Mouse (Mus musculus): Measurements from ENCODE around the gene Mob4.
A peak's percentile ranks its signal among the peaks of the same experiment; 100 is the strongest.

Gene Mob4

DNA sequence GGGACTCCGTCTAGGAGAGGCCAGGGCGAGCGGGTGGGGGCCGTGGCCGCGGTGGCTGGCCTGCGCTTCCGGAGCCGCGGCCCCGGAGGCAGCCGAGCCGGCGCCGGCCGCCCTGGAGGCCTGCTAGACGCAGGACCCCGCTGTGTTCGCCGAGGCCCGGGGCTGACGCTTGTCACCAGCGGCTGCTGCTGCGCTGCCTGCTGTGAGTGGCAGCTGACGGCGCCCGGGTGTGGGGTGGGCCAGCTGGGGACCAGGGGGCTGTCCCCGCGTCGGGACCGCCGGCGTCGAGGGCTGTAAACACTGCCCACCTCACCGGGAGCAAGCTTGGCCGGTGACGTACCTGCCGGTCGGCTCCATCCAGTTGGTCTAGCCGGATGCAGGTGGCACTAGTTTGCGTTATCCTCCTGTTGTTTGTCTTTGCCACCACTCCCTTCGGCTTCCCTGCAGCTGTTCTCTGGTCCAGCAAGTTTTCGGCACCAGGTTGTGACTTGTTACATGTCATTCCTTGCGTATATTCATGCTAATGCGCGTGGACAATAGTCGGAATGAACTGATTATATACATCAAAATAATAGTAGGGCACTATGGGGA, 488 bp downstream of the Mob4 start:
- DNase-seq (ENCODE audit: low spot score in 2 of 2) = peak in 1 of 2 experiments; percentile 63

DNA sequence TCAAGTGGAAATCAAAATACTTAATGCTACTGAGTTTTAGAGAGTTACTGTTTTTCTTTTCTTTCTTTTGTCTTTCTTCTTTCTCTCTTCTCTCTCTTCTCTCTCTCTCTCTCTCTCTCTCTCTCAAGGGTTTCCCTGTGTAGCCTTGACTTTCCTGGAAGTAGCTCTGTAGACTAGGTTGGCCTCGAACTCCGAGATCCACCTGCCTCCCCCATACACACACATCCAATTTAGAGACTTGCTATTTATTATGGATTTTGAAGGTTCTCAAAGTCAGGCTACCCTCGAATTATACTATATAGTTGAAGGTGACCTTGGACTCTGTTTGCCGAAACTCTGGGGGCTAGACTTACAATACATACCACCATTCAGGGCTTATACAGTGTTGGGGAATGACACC, 1.3 kb downstream of the Mob4 start:
- no peak for DNase-seq (ENCODE audit: low spot score in 2 of 2)

- no peak for DNase-seq (ENCODE audit: low spot score in 2 of 2)
Measured at GRCm38 (mm10) chr1:55133173-55133572, 2.1 kb downstream of the Mob4 start.

DNA sequence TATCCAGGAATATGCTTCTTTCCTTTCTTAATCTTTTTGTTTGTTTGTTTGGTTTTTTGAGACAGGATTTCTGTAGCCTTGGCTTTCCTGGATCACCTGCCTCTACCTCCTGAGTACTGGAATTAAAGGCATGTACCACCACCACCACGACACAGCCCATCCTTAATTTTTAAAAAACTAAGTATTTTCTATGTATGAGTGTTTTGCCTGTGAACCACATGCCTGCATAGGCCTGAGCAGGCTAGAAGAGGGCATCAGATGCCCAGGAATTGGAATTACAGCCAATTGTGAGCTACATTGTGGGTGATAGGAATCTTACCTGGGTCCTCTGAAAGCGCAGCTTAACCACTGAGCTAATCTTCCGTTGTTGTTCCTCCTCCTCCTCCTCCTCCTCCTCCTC, 3.3 kb downstream of the Mob4 start:
- no peak for DNase-seq (ENCODE audit: low spot score in 2 of 2)

- DNase-seq (ENCODE audit: low spot score in 2 of 2) = no peak
Measured at GRCm38 (mm10) chr1:55135846-55136245, 4.8 kb downstream of the Mob4 start.

GRCm38 (mm10) chr1:55144338-55144737, 13.3 kb downstream of the Mob4 start:
- DNase-seq (ENCODE audit: low spot score in 2 of 2) = no peak

DNA sequence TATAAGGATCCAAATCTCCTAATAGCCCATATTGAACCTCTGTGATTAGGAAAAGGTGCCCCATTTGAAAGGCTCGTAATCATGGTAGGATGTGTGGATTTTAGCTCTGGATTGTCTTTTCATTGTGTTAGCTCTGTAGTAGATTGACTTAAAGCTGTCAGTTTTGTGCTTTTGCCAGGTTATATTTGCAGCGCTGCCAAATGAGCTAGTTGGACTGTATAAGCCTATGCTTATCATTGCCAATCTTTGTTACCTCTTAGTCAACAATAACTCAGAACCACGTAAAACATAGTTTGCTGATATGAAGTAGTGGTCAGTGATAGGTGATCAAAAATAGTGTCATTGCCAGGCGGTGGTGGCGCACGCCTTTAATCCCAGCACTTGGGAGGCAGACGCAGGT, 14.5 kb downstream of the Mob4 start:
- DNase-seq (ENCODE audit: low spot score in 2 of 2) = no peak

- DNase-seq (ENCODE audit: low spot score in 2 of 2) = no peak
Measured at GRCm38 (mm10) chr1:55157329-55157728, 26.3 kb downstream of the Mob4 start.

GRCm38 (mm10) chr1:55158211-55158610, 27.2 kb downstream of the Mob4 start:
- no peak for DNase-seq (ENCODE audit: low spot score in 2 of 2)

DNA sequence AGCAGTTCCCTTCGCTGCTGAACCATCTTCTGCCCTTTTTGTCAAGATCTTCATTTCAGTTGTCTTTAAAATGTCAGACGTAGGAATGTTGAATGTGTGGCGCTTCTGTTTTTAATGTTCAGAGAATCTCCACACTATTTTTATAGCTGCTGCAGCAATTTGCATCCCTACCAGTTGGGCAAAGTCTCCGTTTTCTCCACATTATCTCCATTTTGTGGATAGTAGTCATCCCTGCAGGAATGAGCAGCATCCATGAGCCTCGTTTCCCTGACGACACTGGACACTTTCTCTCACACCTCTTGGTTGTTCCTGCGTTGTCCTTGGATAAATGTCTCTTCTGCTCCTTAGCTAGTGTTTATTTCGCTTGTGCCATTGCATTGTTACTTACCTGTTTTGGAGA, 27.8 kb downstream of the Mob4 start:
- no peak for DNase-seq (ENCODE audit: low spot score in 2 of 2)

GRCm38 (mm10) chr1:55160218-55160617, 29.2 kb downstream of the Mob4 start:
- no peak for DNase-seq (ENCODE audit: low spot score in 2 of 2)

- no peak for DNase-seq (ENCODE audit: low spot score in 2 of 2)
Measured at GRCm38 (mm10) chr1:55160831-55161638, 30.0 kb downstream of the Mob4 start.

GRCm38 (mm10) chr1:55161895-55162294, 30.9 kb downstream of the Mob4 start:
- DNase-seq (ENCODE audit: low spot score in 2 of 2) = peak in 1 of 2 experiments; percentile 26

DNA sequence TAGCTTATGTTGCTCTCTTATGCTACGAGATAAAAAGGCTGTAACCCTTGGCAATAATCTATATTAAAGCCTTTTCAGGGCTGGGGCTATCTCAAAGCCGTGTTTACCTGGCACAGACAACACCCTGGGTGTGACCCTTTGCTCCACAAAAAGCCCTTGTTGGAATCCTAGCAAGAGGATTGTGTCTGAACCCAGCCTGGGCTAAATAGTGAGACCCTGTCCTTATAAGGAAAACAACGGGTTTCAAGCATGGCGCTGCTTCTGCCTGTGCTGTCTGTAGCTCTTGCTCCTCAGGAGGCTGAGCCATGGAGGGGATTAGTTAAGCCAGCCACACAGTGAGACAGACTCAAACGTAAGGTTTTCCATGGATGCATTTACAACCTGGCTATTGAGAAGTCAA, 31.8 kb downstream of the Mob4 start:
- DNase-seq (ENCODE audit: low spot score in 2 of 2) = no peak

- DNase-seq (ENCODE audit: low spot score in 2 of 2) = no peak
Measured at GRCm38 (mm10) chr1:55164005-55164404, 33.0 kb downstream of the Mob4 start.

- no peak for DNase-seq (ENCODE audit: low spot score in 2 of 2)
Measured at GRCm38 (mm10) chr1:55167560-55167959, 36.5 kb downstream of the Mob4 start.

GRCm38 (mm10) chr1:55168591-55168990, 37.6 kb downstream of the Mob4 start:
- no peak for DNase-seq (ENCODE audit: low spot score in 2 of 2)

GRCm38 (mm10) chr1:55171361-55172325, 40.6 kb downstream of the Mob4 start:
- no peak for DNase-seq (ENCODE audit: low spot score in 2 of 2)

GRCm38 (mm10) chr1:55173720-55174557, 42.9 kb downstream of the Mob4 start:
- DNase-seq (ENCODE audit: low spot score in 2 of 2) = no peak

GRCm38 (mm10) chr1:55174558-55175034, 43.6 kb downstream of the Mob4 start:
- no peak for DNase-seq (ENCODE audit: low spot score in 2 of 2)

GRCm38 (mm10) chr1:55179917-55180566, 49.0 kb downstream of the Mob4 start:
- DNase-seq (ENCODE audit: low spot score in 2 of 2) = no peak
